Mouse (Mus musculus): ENCODE data around the gene Prickle2.

Prickle2 gene

DNA sequence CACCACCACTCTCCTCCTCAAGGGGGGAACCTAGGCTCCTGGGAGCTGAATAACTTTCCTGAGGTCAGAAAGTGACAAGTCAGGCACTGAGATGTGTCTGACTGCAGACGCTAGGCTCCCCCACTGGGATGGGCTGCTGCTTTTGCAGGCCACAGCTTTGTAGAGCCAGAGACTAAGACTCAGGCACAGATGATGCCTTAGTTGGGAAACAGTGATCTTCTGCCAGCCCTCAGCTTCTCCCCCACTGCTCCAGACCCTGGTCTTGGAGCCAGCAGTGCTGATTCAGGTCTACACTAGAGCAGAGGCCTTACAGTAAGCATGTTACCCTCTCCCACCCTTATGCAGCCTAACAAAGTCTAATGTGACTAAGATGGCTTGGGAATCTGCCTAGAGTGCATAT lies 254.5 kb downstream of the Prickle2 start:
- no peak for DNase-seq (ENCODE audit: low read depth, low spot score)

DNA sequence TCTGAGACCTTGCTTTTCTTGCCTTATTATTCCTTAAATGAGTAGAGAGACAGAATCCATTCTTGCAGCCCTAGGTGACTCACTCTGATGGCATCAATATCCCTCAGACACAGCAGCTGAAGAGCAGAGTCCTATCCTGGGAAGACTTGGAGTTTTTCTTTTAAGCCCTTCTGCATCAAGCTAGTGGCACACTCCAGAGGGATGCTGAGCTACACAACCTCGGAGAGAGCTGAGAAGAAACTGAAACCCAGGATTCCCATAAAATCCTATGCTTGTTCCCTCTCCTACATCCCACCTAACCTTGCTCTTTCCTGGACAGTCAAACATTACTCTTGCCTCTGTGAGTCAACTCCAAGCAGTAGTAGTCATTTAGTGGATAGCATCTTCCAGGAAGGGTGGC lies 256.0 kb downstream of the Prickle2 start:
- DNase-seq (ENCODE audit: low read depth, low spot score): no peak

- DNase-seq (ENCODE audit: low read depth, low spot score): no peak
These were observed 259.3 kb downstream of the Prickle2 start for GRCm38 (mm10) chr6:92446662-92447061.

GRCm38 (mm10) chr6:92441205-92441604 lies 264.8 kb downstream of the Prickle2 start:
- DNase-seq (ENCODE audit: low read depth, low spot score): no peak

- DNase-seq (ENCODE audit: low read depth, low spot score): no peak
These were observed 265.7 kb downstream of the Prickle2 start for GRCm38 (mm10) chr6:92440251-92440650.

DNA sequence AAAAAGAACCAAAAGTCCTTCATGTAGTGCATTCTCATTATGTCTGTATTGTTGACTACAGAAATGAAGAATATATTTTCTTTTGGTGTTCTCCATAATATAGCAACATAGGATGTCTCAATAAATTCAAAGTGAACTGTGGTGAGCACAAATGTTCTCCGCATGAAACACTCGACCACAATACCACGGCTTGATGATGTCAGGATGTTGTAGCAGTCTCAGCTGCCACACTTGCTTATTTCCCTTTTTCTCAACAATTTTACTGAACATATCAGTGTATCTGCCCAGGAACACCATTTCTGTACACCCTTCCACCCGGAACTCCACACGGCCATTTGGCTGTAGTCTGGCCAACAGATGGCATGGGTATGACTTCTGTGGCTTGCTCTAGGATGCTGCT lies 273.8 kb downstream of the Prickle2 start:
- DNase-seq (ENCODE audit: low read depth, low spot score): no peak

DNA sequence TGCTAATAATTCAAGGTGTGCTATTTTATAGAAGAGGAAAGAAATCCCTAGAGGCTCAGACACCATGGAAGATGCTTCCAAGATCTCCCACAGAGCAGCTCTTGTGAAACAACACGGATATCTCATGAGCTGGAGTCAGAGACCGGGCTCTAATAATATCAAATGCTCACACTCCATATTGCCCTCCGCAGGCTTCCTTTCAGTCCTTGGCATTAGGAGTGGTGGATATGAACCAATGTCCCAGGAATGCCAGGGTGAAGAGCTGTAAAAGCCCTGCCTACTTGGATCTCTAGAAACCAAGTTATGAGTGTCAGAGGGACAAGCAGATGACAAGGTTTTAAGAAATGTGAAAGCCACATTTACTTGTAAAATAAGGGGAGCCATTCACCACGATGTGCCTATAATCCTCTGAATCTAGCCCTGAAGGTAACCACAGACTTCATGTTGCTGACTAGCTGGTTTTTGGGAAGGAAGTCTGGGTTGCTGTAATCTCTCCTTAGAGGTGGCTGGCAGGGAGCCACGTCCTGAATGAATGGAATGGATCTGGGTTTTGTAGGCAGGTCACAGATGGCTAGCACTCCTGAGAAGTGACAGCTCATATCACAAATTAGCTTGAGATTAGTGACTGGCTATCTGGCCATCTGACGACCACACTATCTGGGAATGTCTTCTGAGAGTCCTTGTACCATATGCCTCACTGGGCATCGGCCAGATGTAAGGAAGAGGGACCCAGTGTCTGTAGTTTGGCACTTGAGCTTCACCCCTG lies 278.4 kb downstream of the Prickle2 start:
- DNase-seq (ENCODE audit: low read depth, low spot score): no peak

GRCm38 (mm10) chr6:92425901-92426300 lies 280.1 kb downstream of the Prickle2 start:
- DNase-seq (ENCODE audit: low read depth, low spot score): no peak

DNA sequence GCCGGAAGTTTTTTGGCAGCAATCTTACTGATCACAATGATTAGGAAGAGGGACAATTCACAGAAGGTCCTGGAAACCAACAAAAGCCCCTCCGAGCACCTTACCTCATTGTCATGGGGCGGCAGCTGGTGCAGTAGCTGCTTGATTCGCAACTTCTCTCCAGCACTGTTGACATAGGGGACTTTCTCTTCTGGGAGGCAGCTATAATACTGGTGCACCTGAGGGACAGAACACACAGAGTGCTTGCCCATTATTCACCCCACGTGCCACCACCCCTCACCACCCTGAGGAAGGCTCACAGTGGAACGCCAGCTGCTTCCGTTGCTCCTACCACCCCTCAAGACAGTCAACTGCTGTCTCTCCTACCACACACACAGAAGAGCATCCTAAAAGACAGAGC lies 280.5 kb downstream of the Prickle2 start:
- DNase-seq (ENCODE audit: low read depth, low spot score): no peak

DNA sequence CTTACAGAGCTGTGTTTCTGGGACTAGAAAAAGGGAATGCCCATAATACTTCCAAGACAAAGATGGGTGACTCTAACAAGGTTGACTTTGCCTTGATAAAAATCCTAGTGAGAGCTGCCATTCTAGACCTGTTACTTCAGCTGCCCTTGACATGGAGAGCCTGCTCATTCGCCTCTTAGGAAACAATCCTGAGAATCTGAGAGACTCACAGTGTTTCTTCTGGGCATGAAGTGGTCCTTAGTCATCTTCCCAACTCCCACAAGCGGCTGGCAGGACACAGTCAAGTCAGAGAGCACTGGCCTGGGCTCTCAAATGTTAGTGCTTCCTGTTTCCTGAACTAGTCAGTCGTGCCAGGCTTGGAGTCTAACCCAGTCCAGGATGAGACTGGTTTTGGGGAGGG lies 281.0 kb downstream of the Prickle2 start:
- DNase-seq (ENCODE audit: low read depth, low spot score): no peak

GRCm38 (mm10) chr6:92422286-92422685 lies 283.7 kb downstream of the Prickle2 start:
- no peak for DNase-seq (ENCODE audit: low read depth, low spot score)

DNA sequence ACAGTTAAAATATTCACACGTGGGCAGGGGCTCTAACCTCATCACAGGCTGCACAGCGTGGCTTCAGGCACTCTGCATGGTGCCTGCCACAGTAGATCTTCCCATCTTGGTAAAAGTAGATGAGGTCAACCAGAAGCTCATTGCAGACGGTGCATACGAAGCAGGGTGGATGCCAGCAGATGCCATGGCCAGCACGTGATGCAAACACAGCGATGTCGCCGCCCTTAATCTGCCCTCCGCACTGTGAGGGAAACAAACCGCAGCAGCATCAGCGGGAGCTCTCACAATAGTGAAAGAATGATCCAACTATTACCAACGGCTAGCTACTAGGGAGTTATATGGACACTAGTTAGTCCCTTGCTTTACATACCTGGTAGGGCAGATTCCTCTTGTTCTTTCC lies 285.8 kb downstream of the Prickle2 start:
- no peak for DNase-seq (ENCODE audit: low read depth, low spot score)

GRCm38 (mm10) chr6:92415405-92415755 lies 290.6 kb downstream of the Prickle2 start:
- DNase-seq (ENCODE audit: low read depth, low spot score): no peak

DNA sequence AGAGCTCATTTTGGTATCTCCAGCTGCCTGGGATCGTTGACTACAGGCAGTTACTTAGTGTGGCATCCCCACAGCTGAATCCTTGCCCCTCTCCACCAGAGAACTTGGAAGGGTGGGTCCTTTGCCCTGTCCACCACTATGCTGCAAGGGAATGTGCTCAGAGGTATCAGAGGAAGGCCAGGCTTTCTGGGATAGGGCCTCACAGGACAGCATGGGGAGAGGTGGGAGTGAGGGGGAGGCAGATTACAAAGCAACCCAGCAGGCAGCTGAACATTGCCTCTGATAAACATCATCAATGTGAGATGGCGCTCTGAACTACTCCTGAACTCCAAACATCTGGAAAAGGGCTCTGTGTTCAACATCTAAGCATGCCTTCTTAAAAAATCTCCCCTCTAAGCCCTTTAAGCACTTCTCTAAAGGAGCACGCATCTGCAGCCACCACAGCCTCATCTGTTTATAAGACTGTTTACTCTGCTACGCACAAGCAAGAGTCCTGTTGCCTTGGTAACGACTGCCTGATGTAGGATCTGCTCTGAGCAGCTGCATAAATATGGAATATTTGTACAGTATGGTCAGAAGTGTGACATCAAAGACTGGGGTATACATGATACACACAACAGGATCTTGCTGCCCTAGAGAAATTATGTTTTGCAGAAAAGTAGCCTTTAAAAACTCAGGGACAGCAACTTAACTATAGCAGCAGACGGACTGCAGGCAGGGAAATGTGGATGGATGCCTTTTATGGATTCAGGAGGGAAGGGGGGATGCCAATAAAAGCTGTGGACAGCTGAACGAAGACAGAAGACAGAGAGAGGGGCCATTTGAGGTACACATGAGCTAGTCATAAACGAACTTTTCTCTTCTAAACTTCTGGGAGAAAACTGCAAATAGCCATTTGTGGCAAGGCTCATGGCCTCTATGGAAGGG lies 291.2 kb downstream of the Prickle2 start:
- peak; percentile 52 for DNase-seq (ENCODE audit: low read depth, low spot score)

DNA sequence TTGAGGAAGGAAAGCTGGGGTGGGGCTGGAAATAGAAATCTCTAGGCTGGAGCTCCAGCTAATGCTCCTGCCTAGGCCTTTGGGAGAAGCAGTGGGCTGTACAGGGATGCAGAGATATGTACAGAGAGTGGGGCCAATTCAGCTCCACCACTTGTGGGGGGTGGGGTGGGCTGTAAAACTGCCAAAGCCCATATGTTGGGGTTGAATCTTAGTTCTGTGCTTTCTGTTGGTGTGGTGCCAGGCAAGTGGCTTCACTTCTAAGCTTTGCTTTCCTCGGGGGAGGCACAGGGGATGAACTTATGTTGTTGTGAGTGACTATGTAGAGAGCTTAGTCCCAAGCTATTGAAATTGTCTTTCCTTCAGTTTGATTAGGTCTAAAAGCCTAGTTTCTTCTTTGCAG lies 292.0 kb downstream of the Prickle2 start:
- DNase-seq (ENCODE audit: low read depth, low spot score): no peak

GRCm38 (mm10) chr6:92409788-92410187 lies 296.2 kb downstream of the Prickle2 start:
- no peak for DNase-seq (ENCODE audit: low read depth, low spot score)

- DNase-seq (ENCODE audit: low read depth, low spot score): no peak
These were observed 298.7 kb downstream of the Prickle2 start for GRCm38 (mm10) chr6:92407259-92407658.

DNA sequence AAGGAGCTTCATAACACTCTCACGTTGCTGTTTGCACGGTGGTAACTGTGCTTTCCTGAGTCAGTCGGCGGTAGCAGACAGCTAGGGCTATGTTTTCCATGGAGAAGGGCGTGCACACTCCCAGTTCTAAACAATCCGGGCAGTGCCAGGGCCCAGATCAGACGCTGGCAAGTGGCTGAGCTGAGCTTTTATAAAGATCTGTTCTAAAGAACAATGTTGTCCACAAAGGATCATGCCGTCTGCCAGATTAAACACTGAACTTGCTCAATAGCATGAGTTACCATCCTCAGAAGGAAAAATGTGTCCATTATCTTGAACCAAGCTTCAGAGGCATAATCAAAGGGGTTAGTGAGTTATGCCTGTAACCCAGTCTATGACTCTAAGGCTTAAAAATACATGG lies 300.4 kb downstream of the Prickle2 start:
- DNase-seq (ENCODE audit: low read depth, low spot score): no peak

DNA sequence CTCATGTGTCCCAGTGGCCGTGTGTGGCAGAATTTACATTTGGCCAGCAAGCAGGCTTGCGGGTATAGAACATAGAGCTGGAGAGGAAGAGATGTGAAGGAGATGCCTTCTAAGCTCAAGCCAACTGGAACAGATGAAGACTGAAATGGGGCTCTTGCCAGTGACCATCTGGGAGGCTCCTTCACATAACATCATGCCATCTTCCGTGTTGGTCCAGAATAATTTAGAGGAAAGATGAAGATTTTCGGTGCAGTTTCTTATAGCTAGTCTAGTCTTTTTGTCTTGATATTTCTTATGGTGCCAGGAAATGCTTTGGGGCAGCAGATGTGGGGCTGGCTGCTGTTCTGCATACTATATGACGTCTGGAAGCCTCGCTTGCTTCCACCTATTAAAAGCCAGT lies 308.1 kb downstream of the Prickle2 start:
- peak; percentile 67 for DNase-seq (ENCODE audit: low read depth, low spot score)

DNA sequence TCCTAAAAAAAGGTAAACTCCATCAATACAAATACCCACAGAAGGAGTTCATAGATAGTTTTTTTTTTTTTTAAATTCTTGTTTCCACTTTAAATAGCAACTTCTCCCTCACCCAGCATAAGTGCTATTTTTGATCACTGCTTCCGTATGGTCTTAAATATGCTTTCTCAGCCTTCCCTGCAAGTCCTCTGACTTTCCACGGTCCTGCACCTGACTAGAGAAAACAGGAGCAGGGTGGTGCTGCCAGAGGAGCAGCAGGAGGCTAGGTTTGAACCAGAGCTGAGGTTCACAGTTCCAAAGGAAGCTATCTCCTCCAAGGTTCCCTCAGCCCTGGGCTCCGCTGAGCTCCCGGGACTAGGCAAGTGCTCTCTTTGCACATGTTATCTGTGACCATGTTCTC lies 310.4 kb downstream of the Prickle2 start:
- DNase-seq (ENCODE audit: low read depth, low spot score): peak; percentile 67

DNA sequence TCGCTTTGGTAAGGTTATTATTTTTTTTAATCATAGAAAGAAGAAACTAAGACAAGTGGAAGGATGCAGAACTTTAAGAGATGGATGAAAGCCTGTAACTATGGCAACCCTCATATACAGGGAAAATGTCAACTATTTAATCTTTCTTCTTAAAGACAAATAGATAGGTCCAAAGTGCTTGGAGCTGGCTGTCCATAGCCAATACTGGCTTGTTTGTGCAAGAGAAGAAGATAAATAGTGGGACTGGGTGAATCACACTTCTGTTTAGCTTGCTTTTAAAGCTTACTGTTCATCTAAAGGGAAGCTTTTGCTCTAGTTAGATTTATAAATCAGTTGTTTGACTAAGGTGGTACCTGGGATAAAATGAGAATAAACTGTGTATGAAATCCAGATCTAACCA lies 310.8 kb downstream of the Prickle2 start:
- no peak for DNase-seq (ENCODE audit: low read depth, low spot score)

GRCm38 (mm10) chr6:92394628-92395027 lies 311.3 kb downstream of the Prickle2 start:
- peak; percentile 91 for DNase-seq (ENCODE audit: low read depth, low spot score)

DNA sequence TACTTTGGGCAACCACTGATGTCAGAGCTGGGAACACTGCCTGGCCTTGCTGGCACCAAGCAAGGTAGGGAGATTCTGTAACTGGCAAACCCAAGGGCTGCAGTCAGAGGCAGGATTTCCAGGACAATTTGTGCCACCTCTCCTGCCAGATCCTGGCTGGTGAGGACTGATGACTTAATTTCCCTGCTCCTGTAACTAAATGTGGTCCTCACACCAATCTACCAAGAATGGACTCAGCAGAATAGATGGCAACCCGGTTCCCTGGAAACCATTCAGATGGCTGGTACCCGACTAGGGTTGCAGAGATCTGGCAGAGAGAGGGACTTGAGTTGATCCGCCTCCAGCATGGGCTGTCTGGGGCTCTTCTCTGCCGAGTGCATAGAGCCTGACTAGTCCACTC lies 315.6 kb downstream of the Prickle2 start:
- no peak for DNase-seq (ENCODE audit: low read depth, low spot score)
